Mouse (Mus musculus): ENCODE results near the gene Jun. TPM values are rescaled to one million over a fixed set of nuclear protein-coding genes. Genes with fewer than 3 reads are reported as not detected.

Gene Jun
- polyA plus RNA-seq, 1 experiment from 2014 or later = 6.4 TPM

DNA sequence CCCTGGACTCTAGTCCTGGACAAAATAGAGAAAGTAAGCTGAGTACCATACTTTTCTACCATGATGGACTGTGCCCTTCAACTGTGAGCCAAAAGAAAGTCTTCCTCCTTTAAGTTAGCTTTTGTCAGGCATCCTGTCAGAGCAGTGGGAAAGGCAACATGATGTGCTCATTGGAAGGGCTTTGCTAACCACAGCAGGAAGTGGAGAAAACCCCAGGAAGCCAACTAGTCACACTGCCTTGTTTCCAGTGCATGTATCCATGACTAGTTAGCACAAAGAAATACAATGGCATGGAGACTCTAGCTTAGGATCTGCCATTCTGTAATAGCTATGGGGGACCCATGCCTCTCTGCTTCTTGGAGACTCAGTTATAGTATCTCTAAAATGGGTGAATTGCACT is 37.9 kb upstream of the Jun start:
- Histone ChIP-seq H3K4me1 (ENCODE audit: insufficient read depth) (no peaks in the 10 kb centered on the region), H3K27ac (ENCODE audit: low read depth) (no peak overlapping the region), H3K4me2 (ENCODE audit: low read depth, low read length) (no peak overlapping the region), H3K9me3 (ENCODE audit: low read length) (no peaks in the 10 kb centered on the region), H3K4me3 (ENCODE audit: low read depth, low read length) (no peak overlapping the region), H3K9ac (replicated peaks) (no peak overlapping the region), H3K36me3 (replicated peaks; ENCODE audit: insufficient read depth, low read length) (no peaks in the 10 kb centered on the region), H3K27me3 (ENCODE audit: insufficient read depth, low read length) (no peaks in the 10 kb centered on the region)
- TF ChIP-seq EP300 (IDR thresholded peaks at IDR 0.05; ENCODE audit: low read depth) (no peak), CTCF (IDR thresholded peaks at IDR 0.05; ENCODE audit: low read depth) (no peak)
- DNase-seq (no peak), ATAC-seq (no peak)

DNA sequence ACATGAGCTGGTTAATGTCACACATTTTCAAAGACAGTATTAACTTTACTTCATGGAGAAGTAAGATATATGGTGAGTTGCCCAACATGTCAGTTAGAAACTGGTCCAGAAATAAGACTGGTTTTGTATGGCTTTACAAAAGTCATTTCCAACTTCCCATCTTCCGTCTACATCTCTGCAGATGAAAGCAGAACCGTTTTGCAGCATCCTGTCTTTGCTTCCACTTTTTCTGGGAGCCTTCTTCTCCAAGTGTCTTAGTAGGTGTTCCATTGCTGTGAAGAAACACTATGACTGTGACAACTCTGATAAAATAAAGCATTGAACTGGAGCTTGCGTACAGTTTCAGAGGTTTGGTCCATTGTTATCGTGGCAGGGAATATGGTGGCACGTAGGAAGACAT is 37.0 kb upstream of the Jun start:
- Histone ChIP-seq H3K9me3 (ENCODE audit: low read length) (no peaks in the 10 kb centered on the region), H3K27ac (ENCODE audit: low read depth) (no peak overlapping the region), H3K4me2 (ENCODE audit: low read depth, low read length) (no peak overlapping the region), H3K27me3 (ENCODE audit: insufficient read depth, low read length) (no peaks in the 10 kb centered on the region), H3K4me3 (ENCODE audit: low read depth, low read length) (no peak overlapping the region), H3K9ac (replicated peaks) (no peak overlapping the region), H3K4me1 (ENCODE audit: insufficient read depth) (no peaks in the 10 kb centered on the region), H3K36me3 (replicated peaks; ENCODE audit: insufficient read depth, low read length) (no peaks in the 10 kb centered on the region)
- DNase-seq = no peak
- no peak for TF ChIP-seq CTCF (IDR thresholded peaks at IDR 0.05; ENCODE audit: low read depth)
- TF ChIP-seq EP300 (IDR thresholded peaks at IDR 0.05; ENCODE audit: low read depth) = no peak
- no peak for ATAC-seq
- 81% methylated on average over 5 of the region's 5 CpGs for WGBS (ENCODE audit: insufficient replicate concordance)

DNA sequence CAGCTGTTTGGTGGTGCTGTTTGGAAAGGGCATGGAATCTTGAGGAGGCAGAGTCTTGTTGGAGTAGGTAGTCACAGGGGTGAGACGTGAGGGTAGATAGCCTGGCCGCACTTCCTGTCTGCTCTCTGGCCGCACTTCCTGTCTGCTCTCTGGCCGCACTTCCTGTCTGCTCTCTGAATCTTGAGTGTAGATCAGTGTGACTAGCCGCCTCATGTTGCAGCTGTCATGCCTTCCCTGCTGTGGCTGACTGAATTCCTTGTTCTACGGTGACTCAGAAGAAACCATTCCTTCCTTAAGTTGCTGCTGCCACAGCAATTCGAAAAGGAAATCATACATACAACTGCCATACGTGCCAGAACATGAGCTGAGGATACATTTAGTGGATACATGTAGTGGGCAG is 31.9 kb upstream of the Jun start:
- no peak for ATAC-seq
- no peaks in the 10 kb centered on the region for H3K36me3 ChIP-seq (replicated peaks; ENCODE audit: insufficient read depth, low read length)
- WGBS (ENCODE audit: insufficient replicate concordance) = 52% methylated on average over 8 of the region's 8 CpGs
- no peaks in the 10 kb centered on the region for H3K27me3 ChIP-seq (ENCODE audit: insufficient read depth, low read length)
- no peaks in the 10 kb centered on the region for H3K9me3 ChIP-seq (ENCODE audit: low read length)
- no peak for TF ChIP-seq EP300 (IDR thresholded peaks at IDR 0.05; ENCODE audit: low read depth)
- TF ChIP-seq CTCF (IDR thresholded peaks at IDR 0.05; ENCODE audit: low read depth) = no peak
- H3K4me1 ChIP-seq (ENCODE audit: insufficient read depth) = peaks cover 3% of the 10 kb centered on the region; the same call in 1 of the 2 replicates
- no peak for DNase-seq
- H3K4me2 ChIP-seq (ENCODE audit: low read depth, low read length) = no peak overlapping the region
- no peak overlapping the region for H3K27ac ChIP-seq (ENCODE audit: low read depth)
- no peak overlapping the region for H3K9ac ChIP-seq (replicated peaks)
- no peak overlapping the region for H3K4me3 ChIP-seq (ENCODE audit: low read depth, low read length)

DNA sequence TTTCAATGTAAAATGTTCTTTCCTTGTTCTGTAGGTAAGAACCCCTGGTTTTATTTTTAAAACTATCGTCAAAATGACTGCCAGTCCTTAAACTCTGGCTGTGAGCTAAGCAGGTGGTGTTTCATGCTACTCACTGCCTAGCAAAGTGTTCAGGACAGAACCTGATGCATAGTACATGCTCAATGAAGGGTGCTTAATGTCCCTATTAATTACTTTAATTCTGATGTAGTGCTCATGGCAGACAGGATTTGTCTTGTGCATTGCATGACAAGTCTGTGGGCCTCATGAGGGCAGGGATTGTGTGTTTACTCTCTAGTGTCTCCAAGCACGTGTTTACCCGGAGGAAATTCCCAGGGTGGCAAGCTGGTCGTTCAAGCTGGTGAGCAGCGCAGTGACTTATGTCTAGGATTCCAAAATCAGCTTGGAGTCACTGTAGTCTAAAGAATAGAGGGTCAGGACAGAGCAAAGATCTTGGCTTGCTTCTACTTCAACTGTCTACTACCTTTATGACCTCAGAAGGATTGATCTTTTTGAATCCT is 31.2 kb upstream of the Jun start:
- TF ChIP-seq CTCF (IDR thresholded peaks at IDR 0.05; ENCODE audit: low read depth) (no peak), EP300 (IDR thresholded peaks at IDR 0.05; ENCODE audit: low read depth) (no peak)
- peaks cover 3% of the 10 kb centered on the region; the same call in 1 of the 2 replicates for H3K4me1 ChIP-seq (ENCODE audit: insufficient read depth)
- H3K36me3 ChIP-seq (replicated peaks; ENCODE audit: insufficient read depth, low read length) = no peaks in the 10 kb centered on the region
- H3K27ac ChIP-seq (ENCODE audit: low read depth) = 0 out of 2 replicates have a peak overlapping the region, but pooled peaks have one; percentile 23
- no peak overlapping the region for H3K4me2 ChIP-seq (ENCODE audit: low read depth, low read length)
- no peak overlapping the region for H3K9ac ChIP-seq (replicated peaks)
- DNase-seq (no peak), ATAC-seq (no peak)
- 73% methylated on average over 5 of the region's 5 CpGs for WGBS (ENCODE audit: insufficient replicate concordance)
- H3K4me3 ChIP-seq (ENCODE audit: low read depth, low read length) = no peak overlapping the region
- H3K9me3 ChIP-seq (ENCODE audit: low read length) = no peaks in the 10 kb centered on the region
- no peaks in the 10 kb centered on the region for H3K27me3 ChIP-seq (ENCODE audit: insufficient read depth, low read length)

DNA sequence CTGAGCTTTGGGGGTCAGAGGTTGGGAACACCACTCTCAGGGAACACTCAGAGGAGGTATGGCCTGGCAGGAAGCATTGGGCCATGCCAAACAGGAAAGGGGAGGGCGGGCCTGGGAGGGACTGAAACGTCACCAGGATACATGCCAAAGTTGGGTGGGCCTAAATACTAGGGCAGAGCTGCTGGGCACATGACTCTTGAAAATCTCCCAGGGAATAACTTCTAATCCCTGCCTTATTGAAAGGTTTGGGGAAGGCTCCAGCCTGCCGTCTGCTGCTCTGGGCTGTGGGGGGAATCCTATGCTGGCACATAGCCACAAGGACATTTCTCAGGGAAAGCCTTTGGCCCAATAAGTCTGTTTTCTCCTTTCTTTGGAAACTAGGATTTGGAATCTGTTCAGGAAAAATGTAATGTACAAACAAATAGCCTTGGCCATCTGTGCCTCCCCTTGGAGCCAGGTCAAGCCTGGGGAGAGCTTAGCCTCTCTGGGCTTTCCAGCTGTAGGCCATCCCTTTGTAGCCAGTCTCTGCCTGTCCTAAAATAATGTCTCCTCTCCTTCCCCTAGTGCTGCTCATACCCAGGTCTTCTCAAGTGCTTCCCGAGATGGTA is 30.6 kb upstream of the Jun start:
- H3K36me3 ChIP-seq (replicated peaks; ENCODE audit: insufficient read depth, low read length) = no peaks in the 10 kb centered on the region
- ATAC-seq (peak; percentile 33; the same call in 1 of the 2 replicates), DNase-seq (peak; percentile 44)
- WGBS (ENCODE audit: insufficient replicate concordance) = 57% methylated on average over 4 of the region's 4 CpGs
- TF ChIP-seq CTCF (IDR thresholded peaks at IDR 0.05; ENCODE audit: low read depth) (no peak), EP300 (IDR thresholded peaks at IDR 0.05; ENCODE audit: low read depth) (no peak; the same call in 1 of the 2 replicates)
- peak overlapping the region; percentile 23; the same call in 1 of the 2 replicates for H3K27ac ChIP-seq (ENCODE audit: low read depth)
- H3K4me3 ChIP-seq (ENCODE audit: low read depth, low read length) = no peak overlapping the region
- no peak overlapping the region for H3K9ac ChIP-seq (replicated peaks)
- H3K4me2 ChIP-seq (ENCODE audit: low read depth, low read length) = no peak overlapping the region
- peaks cover 7% of the 10 kb centered on the region; the same call in 1 of the 2 replicates for H3K4me1 ChIP-seq (ENCODE audit: insufficient read depth)
- no peaks in the 10 kb centered on the region for H3K27me3 ChIP-seq (ENCODE audit: insufficient read depth, low read length)
- no peaks in the 10 kb centered on the region for H3K9me3 ChIP-seq (ENCODE audit: low read length)

DNA sequence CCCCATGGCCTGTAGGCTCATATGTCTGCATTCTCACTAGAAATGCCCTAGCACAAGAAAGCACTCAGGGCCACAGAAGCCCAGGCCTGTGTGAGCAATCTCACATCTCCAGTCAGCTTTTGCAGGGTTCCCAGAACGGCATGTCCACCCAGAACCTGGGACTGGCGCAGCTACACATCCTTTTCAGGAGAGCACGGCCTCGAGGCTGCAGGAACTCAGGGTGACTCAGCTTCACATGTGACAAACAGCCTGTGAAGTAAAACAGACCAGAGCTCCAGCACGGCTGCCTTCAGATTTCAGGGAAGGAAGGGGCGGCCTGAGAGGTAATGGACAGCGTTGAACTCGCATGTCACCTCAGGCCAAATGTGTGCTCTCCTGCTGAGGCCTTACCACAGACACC is 29.6 kb upstream of the Jun start:
- no peaks in the 10 kb centered on the region for H3K27me3 ChIP-seq (ENCODE audit: insufficient read depth, low read length)
- no peak for DNase-seq
- peaks cover 7% of the 10 kb centered on the region; the same call in 1 of the 2 replicates for H3K4me1 ChIP-seq (ENCODE audit: insufficient read depth)
- no peaks in the 10 kb centered on the region for H3K36me3 ChIP-seq (replicated peaks; ENCODE audit: insufficient read depth, low read length)
- ATAC-seq = no peak
- H3K9ac ChIP-seq (replicated peaks) = no peak overlapping the region
- no peak overlapping the region for H3K4me3 ChIP-seq (ENCODE audit: low read depth, low read length)
- no peaks in the 10 kb centered on the region for H3K9me3 ChIP-seq (ENCODE audit: low read length)
- 42% methylated on average over 8 of the region's 8 CpGs for WGBS (ENCODE audit: insufficient replicate concordance)
- no peak for TF ChIP-seq CTCF (IDR thresholded peaks at IDR 0.05; ENCODE audit: low read depth)
- TF ChIP-seq EP300 (IDR thresholded peaks at IDR 0.05; ENCODE audit: low read depth) = no peak
- no peak overlapping the region for H3K27ac ChIP-seq (ENCODE audit: low read depth)
- H3K4me2 ChIP-seq (ENCODE audit: low read depth, low read length) = no peak overlapping the region
